Mouse (Mus musculus): Measurements from ENCODE around the gene Fez2. TPM values are rescaled to one million over a fixed set of nuclear protein-coding genes. Genes with fewer than 3 reads are reported as not detected.

Fez2 gene
- polyA plus RNA-seq, 1 experiment from 2014 or later: 43.0 TPM

GRCm38 (mm10) chr17:78333275-78333674 lies 84.7 kb downstream of the Fez2 start:
- Histone ChIP-seq H3K4me1 (no peaks in the 10 kb centered on the region; the same call in 1 of the 2 replicates), H3K9me3 (no peaks in the 10 kb centered on the region), H3K36me3 (peaks cover 4% of the 10 kb centered on the region; the same call in 1 of the 2 replicates), H3K4me3 (no peak overlapping the region), H3K27me3 (no peaks in the 10 kb centered on the region), H3K9ac (no peak overlapping the region), H3K4me2 (replicated peaks) (no peak overlapping the region), H3K27ac (no peak overlapping the region)
- WGBS: 89% methylated on average over 10 of the region's 10 CpGs
- no peak for ATAC-seq (ENCODE audit: insufficient number of reproducible peaks, insufficient read depth, low FRiP score, low TSS enrichment)

DNA sequence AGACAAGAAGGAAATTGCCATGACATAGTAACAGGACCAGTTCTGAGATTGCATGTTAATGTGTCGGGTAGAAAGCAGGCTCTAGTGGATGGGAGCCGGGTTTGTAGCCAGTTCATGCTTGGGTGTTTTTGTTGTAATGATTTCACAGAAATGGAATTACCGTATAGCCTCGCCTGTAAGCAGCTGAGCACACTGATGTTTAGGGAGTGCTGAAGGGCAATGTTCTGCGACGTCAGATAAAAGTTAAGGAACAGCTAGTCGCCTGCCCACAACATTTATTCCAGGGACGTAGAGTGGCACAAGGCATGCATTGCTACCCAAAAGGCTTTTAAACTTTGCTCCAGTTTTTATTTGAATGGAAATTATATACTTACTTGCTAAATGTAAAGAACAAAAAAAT lies 86.5 kb downstream of the Fez2 start:
- H3K9ac ChIP-seq: no peak overlapping the region
- no peaks in the 10 kb centered on the region for H3K36me3 ChIP-seq
- H3K9me3 ChIP-seq: no peaks in the 10 kb centered on the region
- H3K27ac ChIP-seq: no peak overlapping the region
- H3K4me1 ChIP-seq: no peaks in the 10 kb centered on the region
- H3K4me2 ChIP-seq (replicated peaks): no peak overlapping the region
- no peak for ATAC-seq (ENCODE audit: insufficient number of reproducible peaks, insufficient read depth, low FRiP score, low TSS enrichment)
- WGBS: 79% methylated on average over 8 of the region's 8 CpGs
- H3K27me3 ChIP-seq: no peaks in the 10 kb centered on the region
- no peak overlapping the region for H3K4me3 ChIP-seq

- Histone ChIP-seq H3K36me3 (no peaks in the 10 kb centered on the region), H3K27ac (no peak overlapping the region), H3K27me3 (no peaks in the 10 kb centered on the region), H3K4me1 (no peaks in the 10 kb centered on the region), H3K9ac (no peak overlapping the region), H3K4me2 (replicated peaks) (no peak overlapping the region), H3K9me3 (no peaks in the 10 kb centered on the region), H3K4me3 (no peak overlapping the region)
- ATAC-seq (ENCODE audit: insufficient number of reproducible peaks, insufficient read depth, low FRiP score, low TSS enrichment): no peak
- WGBS: 69% methylated on average over 3 of the region's 3 CpGs
Measured at GRCm38 (mm10) chr17:78328287-78328686, 89.7 kb downstream of the Fez2 start.

DNA sequence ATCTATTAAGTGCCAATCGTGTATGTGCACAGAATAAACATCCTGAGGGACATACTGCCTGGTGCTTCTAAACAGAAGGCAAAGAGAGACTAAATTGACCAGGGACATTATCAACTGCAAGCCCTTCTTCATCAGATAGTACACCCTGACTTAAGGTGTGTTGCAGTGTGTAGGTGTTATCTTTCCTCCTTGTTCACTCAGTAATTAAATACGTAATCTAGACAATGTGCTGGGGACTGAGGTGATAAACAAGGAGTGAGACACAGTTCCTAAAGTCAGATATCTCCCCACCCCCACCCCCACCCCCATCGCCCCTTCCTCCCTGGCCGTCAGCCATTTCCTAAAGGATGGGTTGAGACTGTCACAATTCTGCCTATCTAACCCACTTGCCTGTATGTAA lies 90.8 kb downstream of the Fez2 start:
- no peaks in the 10 kb centered on the region for H3K9me3 ChIP-seq
- WGBS: 81% methylated on average over 4 of the region's 4 CpGs
- H3K4me2 ChIP-seq (replicated peaks): no peak overlapping the region
- H3K27me3 ChIP-seq: no peaks in the 10 kb centered on the region
- H3K36me3 ChIP-seq: no peaks in the 10 kb centered on the region
- H3K4me3 ChIP-seq: no peak overlapping the region
- no peak overlapping the region for H3K9ac ChIP-seq
- ATAC-seq (ENCODE audit: insufficient number of reproducible peaks, insufficient read depth, low FRiP score, low TSS enrichment): no peak
- no peak overlapping the region for H3K27ac ChIP-seq
- peaks cover 7% of the 10 kb centered on the region; the same call in 1 of the 2 replicates for H3K4me1 ChIP-seq

- Histone ChIP-seq H3K4me2 (replicated peaks) (no peak overlapping the region), H3K4me3 (no peak overlapping the region), H3K27me3 (no peaks in the 10 kb centered on the region), H3K4me1 (peaks cover 7% of the 10 kb centered on the region; the same call in 1 of the 2 replicates), H3K27ac (no peak overlapping the region), H3K36me3 (no peaks in the 10 kb centered on the region), H3K9me3 (no peaks in the 10 kb centered on the region), H3K9ac (no peak overlapping the region)
- 83% methylated on average over 2 of the region's 2 CpGs for WGBS
- ATAC-seq (ENCODE audit: insufficient number of reproducible peaks, insufficient read depth, low FRiP score, low TSS enrichment): no peak
Measured at GRCm38 (mm10) chr17:78326381-78326780, 91.6 kb downstream of the Fez2 start.

GRCm38 (mm10) chr17:78325761-78326332 lies 92.1 kb downstream of the Fez2 start:
- Histone ChIP-seq H3K36me3 (no peaks in the 10 kb centered on the region), H3K4me1 (peaks cover 7% of the 10 kb centered on the region; the same call in 1 of the 2 replicates), H3K27me3 (no peaks in the 10 kb centered on the region), H3K27ac (no peak overlapping the region), H3K9me3 (no peaks in the 10 kb centered on the region), H3K4me2 (replicated peaks) (no peak overlapping the region), H3K4me3 (no peak overlapping the region), H3K9ac (no peak overlapping the region)
- 75% methylated on average over 7 of the region's 7 CpGs for WGBS
- ATAC-seq (ENCODE audit: insufficient number of reproducible peaks, insufficient read depth, low FRiP score, low TSS enrichment): no peak

DNA sequence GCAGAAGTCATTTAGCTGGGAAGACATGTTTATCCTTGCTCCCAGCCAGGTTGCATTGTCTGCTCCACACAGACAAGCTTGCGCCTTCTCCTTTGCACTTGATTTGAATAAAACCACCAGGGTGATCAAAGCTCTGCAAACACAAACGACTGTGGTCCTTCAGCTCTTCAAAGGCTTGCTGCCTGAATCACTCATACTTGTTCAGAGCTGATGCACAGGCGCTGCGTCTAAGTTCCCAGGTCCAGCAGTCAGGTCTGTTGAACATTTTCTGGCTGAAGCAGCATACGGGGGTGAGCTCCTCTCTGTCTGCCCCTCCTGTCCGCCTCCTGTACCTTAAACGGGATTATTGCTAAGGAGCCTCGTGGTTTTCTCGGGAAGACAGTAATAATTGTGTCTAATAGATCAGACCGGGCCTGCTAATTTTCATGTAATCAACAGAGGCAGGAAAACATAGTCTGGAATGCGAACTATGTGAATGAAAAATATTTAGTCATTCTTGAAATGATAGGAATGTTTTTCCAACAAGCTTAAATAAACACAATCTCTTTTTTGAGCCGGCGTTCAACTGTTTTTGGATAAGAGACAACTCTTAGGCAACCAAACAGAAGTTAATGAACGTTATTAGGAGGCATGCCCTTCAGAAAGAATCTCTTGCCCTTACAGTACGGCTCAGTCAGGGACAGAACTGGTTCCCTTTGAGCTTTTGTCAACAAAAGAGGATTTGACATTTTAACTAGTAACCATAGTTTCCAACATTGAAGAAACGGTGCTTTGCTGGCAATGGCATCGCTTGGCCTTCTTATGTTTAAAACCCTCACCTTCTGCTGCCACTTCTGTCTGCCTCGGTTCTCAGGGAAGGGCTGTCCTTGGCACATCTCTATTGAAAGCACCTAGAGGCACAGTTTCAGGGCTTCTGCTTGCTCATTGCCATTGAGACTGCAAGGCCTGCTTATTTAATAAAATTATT lies 95.3 kb downstream of the Fez2 start:
- no peaks in the 10 kb centered on the region for H3K27me3 ChIP-seq
- WGBS: 34% methylated on average over 18 of the region's 18 CpGs
- no peak overlapping the region for H3K4me3 ChIP-seq
- H3K27ac ChIP-seq: peak overlapping the region; percentile 30; the same call in 1 of the 2 replicates
- ATAC-seq (ENCODE audit: insufficient number of reproducible peaks, insufficient read depth, low FRiP score, low TSS enrichment): no peak
- H3K9me3 ChIP-seq: no peaks in the 10 kb centered on the region
- peaks cover 7% of the 10 kb centered on the region; the same call in 1 of the 2 replicates for H3K4me1 ChIP-seq
- H3K4me2 ChIP-seq (replicated peaks): no peak overlapping the region
- no peak overlapping the region for H3K9ac ChIP-seq
- no peaks in the 10 kb centered on the region; the same call in 1 of the 2 replicates for H3K36me3 ChIP-seq

DNA sequence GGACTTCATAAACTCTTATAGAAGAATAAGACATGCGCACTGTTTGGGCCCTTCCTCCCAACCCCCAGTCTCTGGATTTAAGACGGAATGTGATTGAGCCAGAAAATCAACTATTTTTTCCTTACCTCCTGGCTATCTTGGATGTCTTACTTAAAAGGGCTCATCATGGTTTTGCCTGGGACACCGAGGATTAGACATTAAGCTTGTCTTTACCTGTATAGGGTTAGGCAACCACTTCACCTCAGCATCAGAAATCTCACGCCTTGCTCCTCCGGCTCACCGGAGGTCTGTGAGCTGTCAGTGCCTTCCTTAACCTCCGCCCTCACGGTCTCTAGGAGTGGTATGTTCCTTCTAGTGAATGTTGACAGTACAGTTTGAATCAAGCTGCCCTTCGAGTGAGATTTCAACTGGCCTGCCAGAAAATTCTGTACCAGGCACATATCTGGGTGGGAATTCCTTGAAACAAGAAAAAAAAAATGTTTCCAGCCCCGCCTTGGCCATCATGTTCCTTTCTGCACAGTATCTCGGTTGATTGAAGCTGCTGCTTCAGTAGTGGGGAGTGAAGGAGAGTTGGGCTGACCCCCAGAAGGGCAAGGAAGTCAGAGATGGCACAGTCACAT lies 96.6 kb downstream of the Fez2 start:
- H3K27ac ChIP-seq: no peak overlapping the region
- ATAC-seq (ENCODE audit: insufficient number of reproducible peaks, insufficient read depth, low FRiP score, low TSS enrichment): no peak

More for the DNA sequence above, 96.6 kb downstream of the Fez2 start:
- Histone ChIP-seq H3K4me1 (peaks cover 7% of the 10 kb centered on the region; the same call in 1 of the 2 replicates), H3K4me2 (replicated peaks) (no peak overlapping the region), H3K4me3 (no peak overlapping the region), H3K9me3 (no peaks in the 10 kb centered on the region), H3K9ac (no peak overlapping the region), H3K36me3 (no peaks in the 10 kb centered on the region; the same call in 1 of the 2 replicates), H3K27me3 (no peaks in the 10 kb centered on the region)
- 71% methylated on average over 11 of the region's 11 CpGs for WGBS

Other genes starting within 250 kb of the Fez2 start
- gene Crim1, start 217.9 kb downstream of the Fez2 start, polyA plus RNA-seq (2016; fragmentation: Nextera tagmentation; extraction: Ambion mirVana): 5.9 and 6.9 TPM in 2 replicates
- 2.0 and 3.8 TPM in 2 replicates for gene Vit, start 89.9 kb upstream of the Fez2 start, polyA plus RNA-seq (2016; fragmentation: Nextera tagmentation; extraction: Ambion mirVana)